Mouse (Mus musculus): Measurements from ENCODE around the gene 4930583I09Rik. TPM values are rescaled to one million over a fixed set of nuclear protein-coding genes. Genes with fewer than 3 reads are reported as not detected.

Gene 4930583I09Rik
- not detected in 4 replicates for total RNA-seq (2023)

GRCm38 (mm10) chr17:64835928-64836327, at the start of gene 4930583I09Rik:
Gene 4930583I09Rik, minus strand, starts transcription at chr17:64836071.

Other genes starting within 250 kb of the 4930583I09Rik start
- gene Man2a1, start 235.3 kb downstream of the 4930583I09Rik start, total RNA-seq (2023): 55.0 to 62.5 TPM (median 57.5 TPM) in 4 replicates

All from B cell, adult 62 days (primary cell).